Mouse (Mus musculus): ENCODE measurements at regions not wholly inside any gene's neighbourhood (a gene's known extent, or its start where the extent isn't known, plus 50 kb on each side); places are given as distances from the start of the nearest gene placed in this dataset.
A peak's percentile ranks its signal among the peaks of the same experiment; 100 is the strongest.

DNA sequence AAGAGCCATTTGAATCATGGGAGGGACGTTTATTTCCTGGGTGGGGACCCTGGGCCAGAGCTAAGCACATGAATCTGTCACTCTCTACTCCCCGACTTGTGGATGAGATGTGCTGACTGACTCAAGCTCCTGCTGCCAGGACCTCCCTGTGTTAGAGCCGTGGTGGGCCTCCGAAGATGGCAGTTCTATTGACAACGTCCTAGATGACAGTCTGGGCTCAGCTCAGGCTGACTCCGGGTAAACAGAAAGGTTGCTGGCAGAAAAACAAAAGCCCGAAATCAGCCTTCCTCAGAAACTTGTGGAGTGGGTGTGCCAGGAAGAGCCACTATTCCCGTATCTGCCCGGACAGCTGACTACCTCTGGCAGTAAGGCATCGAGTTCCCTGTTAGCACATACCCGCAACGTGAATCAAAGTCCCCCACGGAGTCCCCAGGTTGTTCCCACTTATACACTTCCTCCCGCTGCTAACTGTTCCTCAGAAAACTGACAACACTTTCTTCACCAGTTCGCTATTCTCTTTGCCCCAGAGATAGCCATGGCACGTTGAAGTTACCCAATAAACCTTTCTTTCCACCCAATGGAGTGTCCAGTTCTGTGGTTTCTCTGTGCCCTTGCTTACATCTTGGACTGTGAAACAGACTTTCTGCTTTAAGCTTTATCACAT lies 76.6 kb upstream of the Haao start:
- DNase-seq (ENCODE audit: extremely low spot score in 1 of 2, low spot score in 2 of 2), result no peak
- intact Hi-C loops (cut with DNase I), result no loop called here
- no peak for TF ChIP-seq CTCF (IDR thresholded peaks at IDR 0.05)
- no peak overlapping the region for H3K27ac ChIP-seq
- no peak overlapping the region for H3K4me3 ChIP-seq

DNA sequence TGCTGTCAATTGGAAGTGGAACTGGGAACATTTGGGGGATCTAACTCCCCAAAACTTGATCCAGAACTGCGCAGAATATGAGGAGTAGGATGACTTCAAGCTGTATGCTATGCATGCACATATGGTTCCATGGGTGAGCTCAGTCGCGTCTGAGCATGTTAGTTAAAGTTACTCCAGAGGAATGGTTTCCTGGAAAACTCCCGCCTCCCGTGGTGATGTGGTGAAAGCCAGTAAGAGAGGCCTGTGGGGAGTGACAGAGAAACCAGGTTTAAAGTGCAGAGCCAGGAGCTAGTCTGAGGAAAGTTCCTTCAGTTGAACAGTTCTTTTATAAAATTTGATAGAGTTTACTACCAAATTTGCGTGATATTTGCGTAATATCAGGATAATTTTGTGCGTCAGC lies 73.1 kb upstream of the Haao start:
- no peak for TF ChIP-seq CTCF (IDR thresholded peaks at IDR 0.05)
- Histone ChIP-seq H3K4me3 (no peak overlapping the region), H3K27ac (no peak overlapping the region)
- intact Hi-C loops (cut with DNase I), result no loop called here
- no peak for DNase-seq (ENCODE audit: extremely low spot score in 1 of 2, low spot score in 2 of 2)

GRCm38 (mm10) chr17:83920225-83920624 lies 72.5 kb upstream of the Haao start:
- no peak for DNase-seq (ENCODE audit: extremely low spot score in 1 of 2, low spot score in 2 of 2)
- intact Hi-C loops (cut with DNase I), result no loop called here
- Histone ChIP-seq H3K27ac (no peak overlapping the region), H3K4me3 (no peak overlapping the region)
- TF ChIP-seq CTCF (IDR thresholded peaks at IDR 0.05), result no peak

DNA sequence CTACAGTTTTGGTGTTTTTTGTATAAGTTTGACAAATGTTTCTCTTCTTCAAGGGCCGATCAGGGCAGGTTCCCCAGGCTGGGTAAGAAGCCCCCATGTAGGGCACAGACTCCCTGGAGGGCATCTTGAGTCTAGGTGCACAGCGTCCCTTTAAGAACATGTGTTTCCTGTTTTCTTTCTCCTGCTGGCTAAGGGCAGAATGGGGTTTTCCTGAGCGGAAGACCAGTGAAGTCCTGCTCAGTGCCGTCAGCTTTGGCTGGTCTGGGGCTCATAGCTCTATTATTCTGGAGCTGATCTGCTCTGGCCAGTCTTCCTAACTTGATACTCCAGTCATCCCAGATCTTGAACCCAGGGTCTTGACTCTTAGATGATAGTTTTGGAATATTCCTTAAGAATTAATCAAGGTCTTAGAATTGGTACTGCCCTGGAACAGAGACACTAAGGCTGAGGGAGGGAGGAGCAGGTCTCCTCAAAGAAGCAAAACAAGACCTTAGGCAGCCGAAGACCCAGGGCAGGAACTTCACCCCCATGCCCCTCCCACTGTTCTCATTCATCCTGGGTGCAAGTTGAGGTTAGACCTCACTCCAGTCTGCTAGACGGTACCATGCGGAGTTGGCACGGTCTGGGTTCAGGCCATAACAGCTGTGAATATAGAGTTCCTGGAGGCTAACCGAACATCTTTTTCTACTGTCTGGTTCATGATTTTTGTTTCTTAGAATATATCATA lies 70.8 kb upstream of the Haao start:
- Histone ChIP-seq H3K27ac (peak overlapping the region; percentile 55), H3K4me3 (no peak overlapping the region)
- intact Hi-C loops (cut with DNase I), result no loop called here
- DNase-seq (ENCODE audit: extremely low spot score in 1 of 2, low spot score in 2 of 2), result no peak
- no peak; the same call in 1 of the 2 replicates for TF ChIP-seq CTCF (IDR thresholded peaks at IDR 0.05)

DNA sequence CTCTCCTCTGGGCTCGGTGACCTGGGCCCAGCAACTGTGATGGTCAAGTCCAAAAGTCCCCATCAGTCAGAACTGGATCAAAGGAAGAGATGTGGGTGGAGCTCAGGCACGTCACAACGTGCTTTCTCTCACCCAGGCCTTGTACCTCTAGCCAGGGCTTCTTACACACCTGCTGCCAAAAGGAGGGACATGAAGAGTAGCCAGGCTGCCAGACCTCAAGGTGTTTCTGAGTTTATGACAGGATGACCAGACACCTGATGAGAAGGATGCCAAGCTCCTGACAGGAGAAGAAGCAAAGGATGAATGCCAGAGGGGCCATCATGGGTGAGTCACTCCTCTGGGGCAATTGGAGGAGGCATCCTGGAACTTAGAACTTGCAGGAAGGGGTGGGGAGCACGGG lies 70.0 kb upstream of the Haao start:
- intact Hi-C loops (cut with DNase I), result no loop called here
- no peak for TF ChIP-seq CTCF (IDR thresholded peaks at IDR 0.05)
- no peak for DNase-seq (ENCODE audit: extremely low spot score in 1 of 2, low spot score in 2 of 2)
- H3K27ac ChIP-seq, result no peak overlapping the region
- H3K4me3 ChIP-seq, result no peak overlapping the region

DNA sequence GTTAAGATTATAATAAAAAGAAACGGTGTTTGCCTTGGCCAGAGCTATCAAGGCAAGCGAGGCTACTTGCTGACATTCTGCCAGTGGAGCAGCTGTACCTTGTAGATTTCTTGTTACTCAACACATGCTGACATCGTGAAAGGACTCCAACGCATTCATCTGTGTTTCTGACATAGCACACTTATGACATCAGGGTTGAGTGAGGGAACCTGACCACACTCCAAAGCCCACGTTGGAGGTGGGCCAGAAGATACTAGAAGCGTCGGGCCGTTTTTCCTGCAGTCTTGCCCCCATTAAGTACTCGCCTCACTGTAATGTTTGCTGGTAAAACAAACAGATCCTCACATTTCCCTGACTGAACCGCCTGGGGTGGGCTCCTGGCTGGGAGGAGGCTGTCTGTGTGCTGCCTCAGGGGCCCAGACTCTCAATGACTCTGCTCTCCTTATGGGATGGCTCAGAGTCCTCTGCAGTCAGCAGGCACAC lies 69.0 kb upstream of the Haao start:
- Histone ChIP-seq H3K27ac (peak overlapping the region; percentile 7; the same call in 1 of the 2 replicates), H3K4me3 (no peak overlapping the region)
- TF ChIP-seq CTCF (IDR thresholded peaks at IDR 0.05), result no peak
- intact Hi-C loops (cut with DNase I), result no loop called here
- DNase-seq (ENCODE audit: extremely low spot score in 1 of 2, low spot score in 2 of 2), result no peak

DNA sequence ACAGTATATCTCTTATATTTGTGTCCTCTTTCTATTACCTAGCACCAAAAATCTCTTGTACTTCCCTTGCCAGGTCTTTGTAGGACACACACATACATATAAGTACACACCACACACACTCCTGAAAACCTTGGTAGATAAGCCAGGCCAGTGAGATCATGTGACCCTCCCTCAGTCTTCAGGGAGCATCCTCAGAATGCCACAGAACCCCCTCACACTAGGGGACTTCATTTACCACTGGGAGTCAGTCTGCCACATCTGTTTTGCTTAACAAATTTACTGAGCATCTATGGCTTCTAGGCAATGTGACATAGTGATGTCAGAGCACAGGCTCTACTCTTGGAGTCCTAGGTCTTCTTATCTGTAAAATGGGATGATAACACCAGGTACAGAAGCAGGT lies 67.3 kb upstream of the Haao start:
- intact Hi-C loops (cut with DNase I), result no loop called here
- H3K27ac ChIP-seq, result no peak overlapping the region
- no peak for DNase-seq (ENCODE audit: extremely low spot score in 1 of 2, low spot score in 2 of 2)
- no peak for TF ChIP-seq CTCF (IDR thresholded peaks at IDR 0.05)
- H3K4me3 ChIP-seq, result no peak overlapping the region

- TF ChIP-seq CTCF (IDR thresholded peaks at IDR 0.05), result no peak
- Histone ChIP-seq H3K4me3 (no peak overlapping the region), H3K27ac (no peak overlapping the region)
- intact Hi-C loops (cut with DNase I), result no loop called here
- DNase-seq (ENCODE audit: extremely low spot score in 1 of 2, low spot score in 2 of 2), result no peak
Measured at GRCm38 (mm10) chr17:83914603-83915002, 66.8 kb upstream of the Haao start.

GRCm38 (mm10) chr17:83913711-83914415 lies 66.1 kb upstream of the Haao start:
- no peak overlapping the region for H3K4me3 ChIP-seq
- DNase-seq (ENCODE audit: extremely low spot score in 1 of 2, low spot score in 2 of 2), result no peak
- intact Hi-C loops (cut with DNase I), result no loop called here
- no peak for TF ChIP-seq CTCF (IDR thresholded peaks at IDR 0.05)
- H3K27ac ChIP-seq, result peak overlapping the region; percentile 2; the same call in 1 of the 2 replicates

GRCm38 (mm10) chr17:83912421-83912820 lies 64.7 kb upstream of the Haao start:
- H3K27ac ChIP-seq, result no peak overlapping the region
- no peak for DNase-seq (ENCODE audit: extremely low spot score in 1 of 2, low spot score in 2 of 2)
- intact Hi-C loops (cut with DNase I), result no loop called here
- no peak overlapping the region for H3K4me3 ChIP-seq
- TF ChIP-seq CTCF (IDR thresholded peaks at IDR 0.05), result no peak

- no peak for DNase-seq (ENCODE audit: extremely low spot score in 1 of 2, low spot score in 2 of 2)
- Histone ChIP-seq H3K4me3 (no peak overlapping the region), H3K27ac (no peak overlapping the region)
- TF ChIP-seq CTCF (IDR thresholded peaks at IDR 0.05), result no peak
- intact Hi-C loops (cut with DNase I), result no loop called here
Measured at GRCm38 (mm10) chr17:83908811-83909210, 61.0 kb upstream of the Haao start.

DNA sequence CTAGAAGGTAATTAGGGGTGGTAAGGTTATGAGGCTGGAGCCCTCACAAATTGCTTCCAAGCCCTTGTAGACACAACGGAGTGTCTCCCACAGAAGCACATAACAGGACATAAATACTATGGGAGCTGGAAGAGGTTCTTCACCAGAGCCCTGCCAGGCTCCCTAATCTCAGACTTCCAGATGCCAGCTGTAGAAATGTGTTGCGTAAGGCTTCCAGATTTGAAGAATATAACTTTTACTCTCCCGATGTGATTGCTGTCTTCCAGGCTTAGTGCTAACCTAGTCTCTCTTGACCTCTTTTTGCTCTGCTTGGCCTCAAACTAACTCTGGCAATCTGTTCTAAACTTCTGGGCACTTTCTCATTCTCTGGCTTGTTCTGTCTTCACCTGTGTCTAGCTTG lies 59.8 kb upstream of the Haao start:
- intact Hi-C loops (cut with DNase I), result no loop called here
- H3K27ac ChIP-seq, result no peak overlapping the region
- no peak for DNase-seq (ENCODE audit: extremely low spot score in 1 of 2, low spot score in 2 of 2)
- no peak for TF ChIP-seq CTCF (IDR thresholded peaks at IDR 0.05)
- H3K4me3 ChIP-seq, result no peak overlapping the region

Data from left cerebral cortex, adult 2 months (tissue).